Mouse (Mus musculus): ENCODE results near the gene Tox2.

DNA sequence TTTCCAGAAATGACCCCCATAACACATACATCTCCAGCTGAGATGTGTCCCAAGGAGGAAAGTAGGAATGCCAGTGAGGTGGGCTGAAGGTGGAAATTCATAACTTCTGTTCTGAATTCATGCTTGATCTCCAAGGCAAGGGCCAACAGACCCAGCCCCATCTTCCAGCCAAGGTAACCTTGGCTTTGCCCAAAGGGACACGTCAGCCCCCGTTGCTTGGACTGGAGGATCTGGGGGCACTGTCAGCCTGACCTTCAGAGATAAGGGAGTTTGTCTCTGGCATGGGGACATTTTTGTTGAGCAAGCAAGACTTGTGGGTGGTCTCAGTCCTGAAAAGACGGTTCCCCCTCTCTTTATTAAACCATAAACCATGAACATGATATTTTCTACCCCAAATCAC, 15.2 kb downstream of the Tox2 start:
- TF ChIP-seq CTCF (IDR thresholded peaks at IDR 0.05; ENCODE audit: extremely low read depth, insufficient read depth, low read length), result no peak
- TF ChIP-seq POLR2A (IDR thresholded peaks at IDR 0.05; ENCODE audit: extremely low read depth, insufficient read depth, low read length), result no peak
